Mouse (Mus musculus) heart, postnatal 0 days (tissue): ENCODE data around the gene Gm21985.

Experiments
- CTCF ChIP-seq: IDR thresholded peaks from 2 replicates; pipeline ENCODE4 v1.5.1; 2016; ENCODE audit warnings: antibody characterized with exemption, control low read depth, low read depth
- EP300 ChIP-seq: IDR thresholded peaks from 2 replicates; pipeline ENCODE4 v1.6.1; 2016; ENCODE audit warnings: antibody characterized with exemption, low read depth

- no peak for TF ChIP-seq CTCF
- no peak for TF ChIP-seq EP300
Measured at GRCm38 (mm10) chr2:112236620-112237019, 29.5 kb upstream of the Gm21985 start.
